ENCODE assay signal across 21 mouse cellular contexts in genomic region chr1:161885762-161886161, GRCm38 (mm10). TPM values are rescaled to one million over a fixed set of nuclear protein-coding genes. Genes with fewer than 3 reads are reported as not detected.
DNase-seq lines count a peak whose midpoint lies in the region; ATAC-seq and TF ChIP-seq lines count a peak whose summit lies in the region.
"Had no signal": no experiment of that assay in that cellular context is flagged by ENCODE, and none has a peak within 500 bp of the region (broad histone marks: within the 10 kb centered on the region; RNA-seq: fewer than 3 reads in every experiment).

No protein-coding gene starts in this region.

- DNase-seq in MEL (ENCODE audit: low read depth, low spot score) = peak; percentile 23
- no peak for DNase-seq in gastrocnemius, adult 8-10 months (ENCODE audit: low spot score in 2 of 2)
- no peak for DNase-seq in midbrain, embryonic 10.5 days (ENCODE audit: low spot score)
- DNase-seq: adrenal gland, postnatal 10 days; adrenal gland, postnatal 36 days; cerebellum, adult 18-20 months; cerebellum, adult 9-11 months; cerebellum, postnatal 36 days; gastrocnemius, adult 2 months; gastrocnemius, postnatal 25 days; heart, adult 2 months had no signal

- TF ChIP-seq POLR2A in MEL (IDR thresholded peaks at IDR 0.05; ENCODE audit: control insufficient read depth in 1 of 2, insufficient read depth in 1 of 2, low read depth in 1 of 2, low read length in 2 of 2, poor library complexity in 1 of 2) = no peak

- 77% methylated on average over 1 of the region's 1 CpGs for WGBS in midbrain, embryonic 10.5 days
- WGBS in heart, embryonic 11.5 days (ENCODE audit: insufficient replicate concordance) = 74% methylated on average over 1 of the region's 1 CpGs

- peak; percentile 35; the same call in 1 of the 2 replicates for ATAC-seq in common myeloid progenitor, adult 5-6 weeks (replicated peaks; ENCODE audit: low read depth, poor library complexity, severe bottlenecking)
- ATAC-seq in megakaryocyte progenitor cell, adult 5-6 weeks (replicated peaks; ENCODE audit: poor library complexity) = peak; percentile 49
- ATAC-seq in heart, embryonic 11.5 days (replicated peaks; ENCODE audit: insufficient number of reproducible peaks, low FRiP score, low TSS enrichment) = no peak
- ATAC-seq: forebrain, embryonic 13.5 days; forebrain, embryonic 16.5 days; Patski had no signal

- no peak overlapping the region for H3K27ac ChIP-seq in MEL (ENCODE audit: control insufficient read depth, low read depth, low read length)
- H3K27ac ChIP-seq in midbrain, embryonic 10.5 days (replicated peaks) = no peak overlapping the region
- H3K27ac ChIP-seq in heart, embryonic 11.5 days (ENCODE audit: low read depth, low read length) = no peak overlapping the region
- H3K27ac ChIP-seq: forebrain, embryonic 10.5 days; forebrain, embryonic 13.5 days; gastrocnemius, adult 2 months; heart, adult 2 months; heart, embryonic 10.5 days; hindbrain, embryonic 12.5 days; hindbrain, embryonic 15.5 days had no signal

- no peaks in the 10 kb centered on the region for H3K79me2 ChIP-seq in MEL (ENCODE audit: control insufficient read depth, insufficient read depth, low read length, poor library complexity)

- peaks cover 0 to 10% of the 10 kb centered on the region in 2 experiments; a peak in 2 of 4 replicates for H3K4me1 ChIP-seq in MEL (ENCODE audit: control insufficient read depth in 1 of 2, insufficient read depth in 2 of 2, low read length in 2 of 2)
- H3K4me1 ChIP-seq in midbrain, embryonic 10.5 days = no peaks in the 10 kb centered on the region
- no peaks in the 10 kb centered on the region for H3K4me1 ChIP-seq in heart, embryonic 11.5 days (ENCODE audit: control insufficient read depth, insufficient read depth, low read length)
- H3K4me1 ChIP-seq: forebrain, embryonic 10.5 days; forebrain, embryonic 13.5 days; heart, embryonic 10.5 days; hindbrain, embryonic 12.5 days; hindbrain, embryonic 15.5 days had no signal

- no peak for TF ChIP-seq CTCF in MEL (IDR thresholded peaks at IDR 0.05 in 2 of 3, conservative IDR thresholded peaks at IDR 0.05 in 1 of 3; ENCODE audit: control insufficient read depth in 1 of 3, insufficient read depth in 1 of 3, low read depth in 2 of 3, low read length in 3 of 3, poor library complexity in 1 of 3, severe bottlenecking in 1 of 3)

- no peak overlapping the region for H3K9ac ChIP-seq in MEL (ENCODE audit: control insufficient read depth, low read depth, low read length, poor library complexity, severe bottlenecking)
- no peak overlapping the region for H3K9ac ChIP-seq in heart, embryonic 11.5 days (ENCODE audit: low read depth, low read length)
- H3K9ac ChIP-seq: forebrain, embryonic 13.5 days; hindbrain, embryonic 12.5 days; hindbrain, embryonic 15.5 days had no signal

- no peak overlapping the region for H3K4me2 ChIP-seq in heart, embryonic 11.5 days
- H3K4me2 ChIP-seq: forebrain, embryonic 13.5 days; hindbrain, embryonic 12.5 days; hindbrain, embryonic 15.5 days had no signal

- H3K36me3 ChIP-seq in MEL (ENCODE audit: control insufficient read depth in 1 of 2, insufficient read depth in 2 of 2, low read length in 2 of 2) = peaks cover 0 to 7% of the 10 kb centered on the region in 2 experiments; a peak in 2 of 4 replicates
- H3K36me3 ChIP-seq in midbrain, embryonic 10.5 days = no peaks in the 10 kb centered on the region
- no peaks in the 10 kb centered on the region for H3K36me3 ChIP-seq in heart, embryonic 11.5 days (ENCODE audit: control insufficient read depth, insufficient read depth, low read length)
- H3K36me3 ChIP-seq: forebrain, embryonic 10.5 days; heart, embryonic 10.5 days; hindbrain, embryonic 12.5 days; hindbrain, embryonic 15.5 days had no signal

- H3K9me3 ChIP-seq in MEL (replicated peaks; ENCODE audit: insufficient read depth, low read length) = no peaks in the 10 kb centered on the region
- H3K9me3 ChIP-seq in midbrain, embryonic 10.5 days (replicated peaks) = no peaks in the 10 kb centered on the region
- no peaks in the 10 kb centered on the region for H3K9me3 ChIP-seq in heart, embryonic 11.5 days (replicated peaks; ENCODE audit: control insufficient read depth, low read length)
- H3K9me3 ChIP-seq: forebrain, embryonic 10.5 days; forebrain, embryonic 13.5 days; heart, embryonic 10.5 days; hindbrain, embryonic 12.5 days; hindbrain, embryonic 15.5 days had no signal

- no peak for TF ChIP-seq RAD21 in MEL (IDR thresholded peaks at IDR 0.05; ENCODE audit: low read depth, low read length)

- H3K27me3 ChIP-seq in MEL (ENCODE audit: control insufficient read depth in 1 of 2, insufficient read depth in 2 of 2, low read length in 2 of 2) = no peaks in the 10 kb centered on the region
- no peaks in the 10 kb centered on the region for H3K27me3 ChIP-seq in midbrain, embryonic 10.5 days (ENCODE audit: low read depth, poor library complexity, severe bottlenecking)
- no peaks in the 10 kb centered on the region for H3K27me3 ChIP-seq in heart, embryonic 11.5 days (ENCODE audit: control insufficient read depth, insufficient read depth, low read length)
- H3K27me3 ChIP-seq: forebrain, embryonic 13.5 days; hindbrain, embryonic 12.5 days; hindbrain, embryonic 15.5 days had no signal

- TF ChIP-seq EP300 in MEL (IDR thresholded peaks at IDR 0.05; ENCODE audit: low read depth in 1 of 2, low read length in 2 of 2) = peak; percentile 68 to 74

- no peak overlapping the region for H3K4me3 ChIP-seq in MEL (ENCODE audit: control insufficient read depth in 1 of 2, insufficient read depth in 1 of 2, low read depth in 2 of 2, low read length in 2 of 2)
- no peak overlapping the region for H3K4me3 ChIP-seq in midbrain, embryonic 10.5 days
- H3K4me3 ChIP-seq in heart, embryonic 11.5 days (ENCODE audit: low read depth, low read length) = no peak overlapping the region
- H3K4me3 ChIP-seq: forebrain, embryonic 10.5 days; forebrain, embryonic 13.5 days; gastrocnemius, adult 2 months; heart, adult 2 months; heart, embryonic 10.5 days; hindbrain, embryonic 12.5 days; hindbrain, embryonic 15.5 days had no signal

TF ChIP-seq in MEL, 35 proteins besides CTCF, POLR2A, EP300 and RAD21:
- TF ChIP-seq ETS1 (IDR thresholded peaks at IDR 0.05; ENCODE audit: low read depth, low read length) (peak; percentile 79), MXI1 (IDR thresholded peaks at IDR 0.05; ENCODE audit: low read depth, low read length) (peak; percentile 16; the same call in 1 of the 2 replicates), JUND (IDR thresholded peaks at IDR 0.05; ENCODE audit: low read depth, low read length) (no peak), BHLHE40 (IDR thresholded peaks at IDR 0.05; ENCODE audit: borderline replicate concordance, low read depth, low read length) (0 out of 2 replicates have a peak, but pooled peaks have one; percentile 16), USF2 (IDR thresholded peaks at IDR 0.05; ENCODE audit: borderline replicate concordance in 1 of 2, insufficient read depth in 1 of 2, low read depth in 1 of 2, low read length in 2 of 2) (no peak), NRF1 (IDR thresholded peaks at IDR 0.05; ENCODE audit: insufficient read depth, low read depth, low read length, poor library complexity, severe bottlenecking) (no peak), RCOR1 (IDR thresholded peaks at IDR 0.05; ENCODE audit: low read depth, low read length) (peak; percentile 74), SIN3A (IDR thresholded peaks at IDR 0.05; ENCODE audit: low read length) (0 out of 2 replicates have a peak, but pooled peaks have one; percentile 19), GATA1 (IDR thresholded peaks at IDR 0.05; ENCODE audit: low read depth, low read length) (peak; percentile 75), TCF12 (IDR thresholded peaks at IDR 0.05; ENCODE audit: low read depth, low read length) (peak; percentile 62; the same call in 1 of the 2 replicates)

RNA-seq across cellular contexts. Expression of gene Suco, which starts 9.3 kb away (rescaled TPM):
- 4.8 and 6.4 TPM in 2 replicates for total RNA-seq in MEL (2012; rRNA removed)
- 1 to 10 TPM in 1 of 2 experiments, not detected in 1; 6.8 TPM for polyA plus RNA-seq in MEL (2012; ENCODE audit: insufficient read depth in 1 of 2, insufficient read length in 2 of 2, low read depth in 1 of 2, low replicate concordance in 2 of 2, missing spikeins in 1 of 2)
- total RNA-seq in common myeloid progenitor, adult 5-6 weeks (2017) = 61.5 and 86.5 TPM in 2 replicates
- 47.0 and 49.6 TPM in 2 replicates for total RNA-seq in megakaryocyte progenitor cell, adult 5-6 weeks (2015)
- total RNA-seq in megakaryocyte progenitor cell, adult 5-6 weeks (2017) = 87.0 and 116 TPM in 2 replicates
- total RNA-seq in gastrocnemius, adult 8-10 months (2022) = 1 to 10 TPM; 9.0 to 9.8 (median 9.2) TPM
- polyA plus RNA-seq in midbrain, embryonic 10.5 days (2016; fragmentation: Nextera tagmentation; extraction: Ambion mirVana) = 19.0 and 20.8 TPM in 2 replicates
- 21.6 and 26.7 TPM in 2 replicates for polyA plus RNA-seq in heart, embryonic 11.5 days (2014; fragmentation: Nextera tagmentation; extraction: Ambion mirVana)
